Mouse (Mus musculus) ES-E14 (cell line): ENCODE measurements around the gene 1700014D04Rik.

Source experiments
- CHD2 ChIP-seq: IDR thresholded peaks from 2 replicates; pipeline ENCODE4 v1.6.1; 2014; ENCODE audit warnings: mild to moderate bottlenecking, low read depth, low read length, inconsistent platforms
- HCFC1 ChIP-seq: IDR thresholded peaks from 2 replicates; pipeline ENCODE4 v1.6.1; 2012; ENCODE audit warnings: low read length, inconsistent platforms, borderline replicate concordance; ENCODE audit not compliant: insufficient read depth
- MAFK ChIP-seq: IDR thresholded peaks from 2 replicates; pipeline ENCODE4 v1.6.1; 2014; ENCODE audit warnings: mild to moderate bottlenecking, low read depth, low read length, inconsistent platforms; ENCODE audit not compliant: insufficient read depth
- ZNF384 ChIP-seq: IDR thresholded peaks from 2 replicates; pipeline ENCODE4 v1.6.1; 2012; ENCODE audit warnings: low read depth, low read length, inconsistent platforms

GRCm38 (mm10) chr13:59746164-59746563, 388 bp downstream of the 1700014D04Rik start:
- TF ChIP-seq MAFK (no peak), ZNF384 (no peak), CHD2 (no peak), HCFC1 (no peak)
